Mouse (Mus musculus) embryonic fibroblast, embryonic 13.5 days (primary cell): ENCODE results near the gene Cdk8. TPM values are rescaled to one million over a fixed set of nuclear protein-coding genes. Genes with fewer than 3 reads are reported as not detected.

ENCODE experiments used
- H3K27ac ChIP-seq: 2 replicates; pipeline ENCODE4 v1.5.1; 2012; ENCODE audit warnings: low read length, control low read depth, inconsistent platforms; ENCODE audit not compliant: insufficient read depth
- H3K4me1 ChIP-seq: 2 replicates; pipeline ENCODE4 v1.6.1; 2011; ENCODE audit warnings: low read length; ENCODE audit not compliant: control insufficient read depth, insufficient read depth
- H3K4me3 ChIP-seq: 2 replicates; pipeline ENCODE4 v1.5.1; 2011; ENCODE audit warnings: mild to moderate bottlenecking, control low read depth, low read length; ENCODE audit not compliant: insufficient read depth
- CTCF ChIP-seq: IDR thresholded peaks from 2 replicates; pipeline ENCODE4 v1.5.1; 2011; ENCODE audit warnings: mild to moderate bottlenecking, control low read depth, low read length, moderate library complexity, borderline replicate concordance; ENCODE audit not compliant: insufficient read depth
- POLR2A ChIP-seq: IDR thresholded peaks from 2 replicates; pipeline ENCODE4 v1.6.1; 2011; ENCODE audit warnings: low read depth, mild to moderate bottlenecking, control low read depth, low read length, moderate library complexity
- polyA plus RNA-seq: library from polyadenylated mRNA; stranded (reverse); fragments of >200 nt; gene quantifications from 2 replicates; pipeline ENCODE4 v1.2.4, GENCODE M21; 2011; ENCODE audit warnings: low read depth; ENCODE audit not compliant: missing spikeins, insufficient read length

The Cdk8 gene
- polyA plus RNA-seq, 1 experiment = 53.0 TPM

DNA sequence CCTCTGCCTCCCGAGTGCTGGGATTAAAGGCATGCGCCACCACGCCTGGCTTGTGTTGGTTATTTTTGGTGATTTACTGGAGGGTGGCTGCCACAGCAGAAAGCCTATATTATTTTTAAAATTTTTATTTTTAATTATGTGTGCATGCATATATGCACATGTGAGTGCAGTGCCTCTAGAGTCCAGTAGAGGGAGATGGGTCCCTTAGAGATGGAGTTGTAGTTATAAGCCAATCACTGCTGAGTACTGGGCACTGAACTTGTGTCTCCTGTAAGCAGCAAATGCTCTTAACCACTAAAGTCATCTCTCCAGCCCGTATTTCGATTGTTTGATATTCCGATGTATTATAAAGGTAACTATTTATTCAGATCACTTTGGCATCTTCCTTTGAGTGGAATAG lies 30.4 kb upstream of the Cdk8 start:
- Histone ChIP-seq H3K4me3 (no peak overlapping the region), H3K27ac (no peak overlapping the region), H3K4me1 (no peaks in the 10 kb centered on the region)
- TF ChIP-seq CTCF (no peak), POLR2A (no peak)

DNA sequence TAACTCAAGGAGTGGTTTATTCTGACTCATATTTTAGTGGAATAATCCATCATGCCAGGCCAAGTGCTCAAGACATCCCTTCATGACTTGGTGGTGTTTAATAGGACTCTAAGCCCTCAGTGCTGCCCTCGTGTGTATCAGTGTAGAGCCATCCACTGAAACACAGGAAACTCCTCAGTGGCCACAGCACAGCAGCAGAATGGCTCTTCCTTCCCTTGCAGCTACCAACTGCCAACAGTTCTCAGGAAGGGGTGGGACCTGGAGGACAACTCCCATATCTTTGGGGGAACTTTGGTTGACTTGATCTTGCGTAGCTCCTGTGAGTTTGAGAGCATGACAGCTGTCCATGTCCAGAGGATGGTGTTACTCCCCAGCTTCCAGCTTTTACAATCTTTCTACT lies 27.1 kb upstream of the Cdk8 start:
- Histone ChIP-seq H3K4me1 (no peaks in the 10 kb centered on the region), H3K27ac (no peak overlapping the region), H3K4me3 (no peak overlapping the region)
- TF ChIP-seq POLR2A (no peak), CTCF (no peak)

DNA sequence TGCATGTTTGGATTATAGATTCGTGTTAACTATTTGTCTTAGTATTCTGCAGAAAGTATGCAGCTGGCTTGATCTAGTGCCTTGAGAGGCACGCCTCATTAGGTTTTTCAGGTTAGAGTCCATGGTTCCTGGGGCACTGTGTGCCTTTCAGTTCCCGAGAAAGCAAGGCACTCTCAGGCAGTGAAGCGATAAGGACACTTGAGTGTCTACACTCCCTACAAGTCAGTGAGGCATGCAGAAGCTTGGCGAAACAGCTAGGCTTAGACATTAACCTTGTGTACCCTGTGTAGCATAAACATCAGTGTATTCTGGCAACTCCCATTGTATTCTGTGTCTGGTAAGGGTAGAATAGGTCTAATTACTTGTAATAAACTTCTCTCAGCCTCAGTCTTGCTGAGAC lies 25.5 kb upstream of the Cdk8 start:
- H3K4me1 ChIP-seq = no peaks in the 10 kb centered on the region
- no peak overlapping the region for H3K4me3 ChIP-seq
- no peak overlapping the region for H3K27ac ChIP-seq
- TF ChIP-seq POLR2A = no peak
- no peak for TF ChIP-seq CTCF

DNA sequence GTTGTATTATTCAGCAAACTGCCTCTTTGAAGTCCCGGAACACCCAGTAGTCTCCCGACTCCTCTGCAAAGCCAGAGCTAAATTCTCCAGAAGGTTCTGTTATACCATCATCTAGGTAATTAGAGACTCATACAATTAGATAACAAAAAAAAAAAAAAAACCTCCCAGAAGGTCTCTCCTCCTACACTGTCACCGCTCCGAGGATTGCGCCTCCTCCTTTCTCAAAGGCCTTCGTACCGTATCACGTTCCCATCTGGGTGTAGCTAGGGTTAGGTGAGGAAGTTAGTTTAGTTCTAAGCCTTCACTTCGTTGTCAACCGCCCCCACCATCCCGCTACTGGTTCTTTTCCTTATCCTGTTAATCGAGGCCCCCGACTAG lies 10.5 kb upstream of the Cdk8 start:
- Histone ChIP-seq H3K27ac (peak overlapping the region; percentile 53; the same call in 1 of the 2 replicates), H3K4me3 (peak overlapping the region; percentile 73), H3K4me1 (peaks cover 3% of the 10 kb centered on the region; the same call in 1 of the 2 replicates)
- TF ChIP-seq POLR2A (no peak), CTCF (no peak)

DNA sequence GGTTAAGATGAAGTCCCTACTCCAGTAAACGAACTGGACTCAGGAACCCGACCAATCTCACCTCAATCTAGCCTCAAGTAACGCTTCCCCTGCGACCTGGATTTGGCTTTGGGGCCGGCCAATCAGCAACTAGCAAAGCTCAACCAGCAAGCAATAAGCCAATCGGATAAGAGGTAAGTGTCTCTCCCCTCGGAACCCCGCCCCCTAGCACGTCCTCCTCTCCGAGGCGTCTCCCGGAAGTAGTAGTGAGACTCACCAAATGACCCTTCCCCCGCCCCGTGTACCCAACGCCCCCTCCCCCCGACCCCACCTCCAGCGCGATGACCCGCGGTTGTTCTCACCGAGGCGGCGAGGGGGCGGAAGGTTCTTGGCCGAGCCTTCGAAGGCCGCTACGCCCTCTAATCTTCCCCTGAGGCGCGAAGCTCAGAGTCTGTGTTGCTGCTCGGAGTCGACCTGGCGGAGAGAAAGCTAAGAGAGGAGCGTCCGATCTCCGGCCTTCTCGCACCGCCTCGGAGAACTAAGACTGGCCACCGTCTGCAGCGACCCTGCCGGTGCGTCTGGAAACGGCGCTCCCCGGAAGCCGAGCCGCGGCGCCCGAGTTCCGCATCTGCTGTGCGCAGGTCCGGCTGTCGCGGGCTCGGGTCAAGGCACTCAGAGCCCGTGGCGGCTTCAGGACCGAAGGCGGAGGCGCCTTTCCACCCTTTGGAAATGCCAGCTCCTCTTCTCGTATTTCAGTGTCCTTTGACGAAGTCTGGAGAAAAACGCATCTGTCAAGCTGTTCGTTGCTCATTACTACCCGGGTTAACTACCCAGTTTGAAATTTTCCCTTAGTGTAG lies 9.9 kb upstream of the Cdk8 start, which contains the start of gene Rnf6:
Gene Rnf6 (minus strand): TSS at position 677 of the 836 bp plus-strand sequence.
- TF ChIP-seq CTCF (no peak), POLR2A (peak; percentile 78)
- H3K27ac ChIP-seq = peak within 1 kb of the TSS; percentile 95
- peaks cover 3% of the 10 kb centered on the region; the same call in 1 of the 2 replicates for H3K4me1 ChIP-seq
- H3K4me3 ChIP-seq = peak within 1 kb of the TSS; percentile 73

DNA sequence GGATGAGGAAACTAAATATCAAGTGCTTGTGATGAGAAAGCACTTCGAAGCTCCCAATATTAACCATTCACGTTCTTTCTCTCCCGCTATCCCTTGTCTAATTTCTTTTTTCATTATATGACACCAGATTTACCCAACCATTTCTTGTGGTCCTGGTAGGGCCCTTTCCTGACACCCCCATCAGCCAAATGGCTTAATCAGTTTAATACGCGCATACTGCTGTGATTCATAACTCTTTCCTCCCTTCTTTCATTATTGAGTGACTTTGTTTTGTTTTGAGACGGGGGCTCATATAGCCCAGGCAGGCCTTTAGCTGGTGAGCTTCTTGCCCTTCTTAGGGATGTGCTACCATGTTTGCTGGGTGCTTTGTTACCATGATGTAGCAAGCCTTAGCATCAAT lies 9.3 kb upstream of the Cdk8 start:
- Histone ChIP-seq H3K27ac (peak overlapping the region; percentile 95), H3K4me1 (peaks cover 3% of the 10 kb centered on the region; the same call in 1 of the 2 replicates), H3K4me3 (peak overlapping the region; percentile 71)
- TF ChIP-seq CTCF = no peak
- TF ChIP-seq POLR2A = no peak

DNA sequence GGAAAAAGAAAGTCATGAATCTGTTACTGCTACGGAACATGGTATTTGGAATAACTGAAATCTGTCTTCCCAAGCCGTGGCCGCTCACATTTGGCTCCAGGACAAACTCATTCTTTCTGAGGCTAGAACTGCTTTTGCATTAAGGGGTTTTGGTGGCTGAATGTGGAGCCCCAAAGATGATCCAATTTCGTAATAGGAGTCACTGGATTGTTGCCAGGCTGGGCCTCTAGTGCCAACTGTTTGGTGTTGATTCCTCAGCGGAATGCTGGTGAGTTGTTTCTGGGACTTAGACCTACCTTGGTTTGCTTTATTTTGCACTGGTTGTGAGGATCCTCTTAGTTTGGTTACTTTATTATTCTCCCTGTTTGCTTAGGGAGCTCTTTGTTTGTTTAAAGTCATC lies 7.2 kb upstream of the Cdk8 start:
- Histone ChIP-seq H3K4me1 (peaks cover 3% of the 10 kb centered on the region; the same call in 1 of the 2 replicates), H3K27ac (no peak overlapping the region)
- no peak for TF ChIP-seq POLR2A

DNA sequence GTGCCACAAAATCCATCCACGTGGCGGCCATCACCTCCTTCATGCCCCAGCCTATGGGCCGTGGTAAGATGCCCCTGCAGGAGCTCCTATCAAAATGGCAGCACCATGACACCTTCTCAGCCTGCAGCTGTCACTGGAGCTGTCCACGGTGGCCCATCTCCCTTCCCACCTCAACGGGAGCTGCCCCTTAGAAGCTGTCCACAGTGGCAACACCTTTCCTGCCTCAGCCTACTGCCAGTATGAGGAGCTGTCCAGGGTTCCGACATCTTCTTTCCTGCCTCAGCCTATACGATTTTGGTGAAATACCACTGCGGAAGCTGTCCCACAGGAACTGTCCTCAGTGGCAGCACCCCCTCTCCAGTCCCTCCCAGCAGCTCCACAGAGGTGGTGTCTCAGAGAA lies 3.5 kb upstream of the Cdk8 start:
- H3K4me3 ChIP-seq = no peak overlapping the region
- TF ChIP-seq CTCF (no peak), POLR2A (no peak)
- H3K27ac ChIP-seq = no peak overlapping the region
- no peaks in the 10 kb centered on the region; the same call in 1 of the 2 replicates for H3K4me1 ChIP-seq

More for the DNA sequence above, 7.2 kb upstream of the Cdk8 start:
- no peak overlapping the region for H3K4me3 ChIP-seq

DNA sequence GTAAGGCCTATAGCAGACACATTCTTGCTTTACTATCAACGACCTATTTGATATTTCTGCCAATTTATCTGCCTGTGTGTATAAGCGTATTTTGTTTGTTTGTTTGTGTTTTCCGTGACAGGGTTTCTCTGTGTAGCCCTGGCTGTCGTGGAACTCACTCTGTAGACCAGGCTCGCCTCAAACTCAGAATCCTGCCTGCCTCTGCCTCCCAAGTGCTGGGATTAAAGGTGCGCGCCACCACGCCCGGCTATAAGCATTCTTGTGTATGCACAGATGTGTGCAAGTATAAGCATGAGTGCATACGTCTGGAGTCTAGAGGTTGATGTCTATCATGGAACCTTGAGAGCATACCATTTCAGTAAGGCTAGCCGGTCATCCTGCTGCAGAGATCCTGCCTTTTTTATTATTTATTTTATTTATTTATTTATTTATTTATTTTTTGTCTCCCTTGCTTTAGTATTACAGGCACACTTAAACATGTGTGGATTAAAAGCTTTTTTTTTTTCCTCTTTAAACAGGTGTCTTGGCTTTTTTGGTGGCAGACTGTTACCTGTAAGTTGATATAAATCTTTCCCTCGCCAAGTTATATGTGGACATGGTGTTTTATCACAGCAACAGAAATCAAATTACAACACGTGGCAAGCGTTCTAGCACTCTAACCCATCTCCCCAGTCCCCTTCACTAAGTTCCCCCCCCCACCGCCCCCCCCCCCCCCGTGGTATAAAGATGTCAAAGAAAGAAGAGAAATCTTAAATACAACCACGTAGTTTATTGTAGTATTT lies 970 bp upstream of the Cdk8 start:
- Histone ChIP-seq H3K4me1 (no peaks in the 10 kb centered on the region; the same call in 1 of the 2 replicates), H3K4me3 (peak overlapping the region; percentile 0; the same call in 1 of the 2 replicates), H3K27ac (no peak overlapping the region)
- TF ChIP-seq CTCF (no peak), POLR2A (no peak)

DNA sequence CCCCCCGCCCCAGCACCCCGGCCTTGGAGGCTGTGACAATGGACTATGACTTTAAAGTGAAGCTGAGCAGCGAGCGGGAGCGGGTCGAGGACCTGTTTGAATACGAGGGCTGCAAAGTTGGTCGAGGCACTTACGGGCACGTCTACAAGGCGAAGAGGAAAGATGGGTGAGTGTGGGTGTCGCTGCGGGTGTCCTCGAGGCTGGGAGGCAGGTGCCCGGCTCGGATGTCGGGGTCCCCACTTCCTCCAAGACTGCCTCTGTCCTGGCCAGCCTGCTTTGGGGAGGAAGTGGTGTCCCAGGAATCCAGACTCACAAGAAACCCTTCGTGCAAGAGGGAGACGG lies 596 bp downstream of the Cdk8 start:
- H3K4me3 ChIP-seq = peak overlapping the region; percentile 88
- TF ChIP-seq CTCF (no peak), POLR2A (no peak)
- H3K27ac ChIP-seq = no peak overlapping the region
- no peaks in the 10 kb centered on the region; the same call in 1 of the 2 replicates for H3K4me1 ChIP-seq
